Mouse (Mus musculus) heart, embryonic 10.5 days (tissue): Measurements from ENCODE around the gene Ccdc36. TPM values are rescaled to one million over a fixed set of nuclear protein-coding genes. Genes with fewer than 3 reads are reported as not detected.
A peak's percentile ranks its signal among the peaks of the same experiment; 100 is the strongest.

Source experiments
- DNase-seq: peaks from one replicate; pipeline ENCODE4 v3.0.0-alpha.2; 2017; ENCODE audit warnings: low spot score
- H3K27ac ChIP-seq: fragments of 300-500 bp; sonication (generic); 2 replicates; pipeline ENCODE4 v1.5.1; 2016; ENCODE audit warnings: mild to moderate bottlenecking
- H3K27me3 ChIP-seq: fragments of 300-500 bp; sonication (generic); 2 replicates; pipeline ENCODE4 v1.6.1; 2016; ENCODE audit warnings: mild to moderate bottlenecking; ENCODE audit not compliant: poor library complexity, insufficient read depth, severe bottlenecking
- H3K36me3 ChIP-seq: fragments of 300-500 bp; sonication (generic); 2 replicates; pipeline ENCODE4 v1.6.1; 2016; ENCODE audit warnings: mild to moderate bottlenecking, moderate library complexity
- H3K4me1 ChIP-seq: fragments of 300-500 bp; sonication (generic); 2 replicates; pipeline ENCODE4 v1.6.1; 2016; ENCODE audit warnings: mild to moderate bottlenecking
- H3K4me3 ChIP-seq: fragments of 300-500 bp; sonication (generic); 2 replicates; pipeline ENCODE4 v1.5.1; 2016; ENCODE audit warnings: mild to moderate bottlenecking, moderate library complexity
- H3K9me3 ChIP-seq: fragments of 300-500 bp; sonication (generic); 2 replicates; pipeline ENCODE4 v1.6.1; 2016; ENCODE audit warnings: mild to moderate bottlenecking, moderate library complexity
- WGBS: fragments of 180-500 bp; shearing (Covaris S2); methylation state at CpG from one replicate; pipeline ENCODE4 v1.1.7; 2016; 5-methylcytosine and 5-hydroxymethylcytosine counted together
- polyA plus RNA-seq: library from polyadenylated mRNA; unstranded; fragments of >200 nt; fragmentation: Nextera tagmentation; extraction: Ambion mirVana; gene quantifications from 2 replicates; pipeline ENCODE4 v1.2.1, GENCODE M21; 2016

Ccdc36 gene
- polyA plus RNA-seq, 1 experiment from 2014 or later = 1.1 TPM

DNA sequence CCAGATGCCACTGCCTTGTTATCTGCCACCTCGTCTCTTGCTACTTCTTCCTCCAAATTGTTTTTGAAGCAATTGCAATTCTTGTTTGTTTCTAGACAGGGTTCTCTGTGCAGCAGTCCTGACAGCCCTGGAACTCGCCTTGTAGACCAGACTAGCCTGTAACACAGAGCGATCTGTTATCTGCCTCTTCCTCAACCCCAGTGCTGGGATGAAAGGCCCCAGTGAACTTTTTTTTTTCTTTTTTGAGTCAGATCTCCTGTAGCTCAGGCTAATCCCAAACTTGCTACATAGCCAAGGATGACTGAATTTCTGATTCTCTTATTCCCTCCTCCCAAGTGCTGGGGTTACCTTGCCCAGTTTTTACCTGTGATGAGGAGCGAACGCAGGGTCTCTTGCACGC, 26.1 kb upstream of the Ccdc36 start:
- H3K27me3 ChIP-seq = no peaks in the 10 kb centered on the region
- no peak overlapping the region for H3K27ac ChIP-seq
- DNase-seq = no peak
- peaks cover 53% of the 10 kb centered on the region for H3K4me1 ChIP-seq
- peaks cover 3% of the 10 kb centered on the region; the same call in 1 of the 2 replicates for H3K36me3 ChIP-seq
- H3K9me3 ChIP-seq = no peaks in the 10 kb centered on the region
- no peak overlapping the region for H3K4me3 ChIP-seq
- WGBS = 78% methylated on average over 6 of the region's 6 CpGs

DNA sequence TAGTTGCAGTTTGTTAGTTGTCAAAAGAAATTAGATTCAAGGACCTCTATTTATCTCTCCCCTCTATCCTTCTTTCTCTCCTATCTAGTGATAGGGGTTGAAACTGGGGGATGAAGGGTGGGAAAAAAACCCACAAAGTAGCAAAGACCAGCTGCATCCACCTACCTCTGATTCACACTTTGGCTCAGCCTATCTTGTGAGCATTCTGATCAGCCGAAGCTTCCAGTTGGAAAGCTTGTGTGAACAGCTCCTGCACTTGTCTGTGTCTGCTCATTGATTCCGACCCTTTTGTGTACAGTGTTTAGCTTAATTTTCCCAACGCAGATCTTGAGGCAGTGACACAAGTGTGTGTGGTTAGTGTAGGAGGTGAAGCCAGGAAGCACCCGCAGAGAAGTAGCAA, 25.2 kb upstream of the Ccdc36 start:
- no peaks in the 10 kb centered on the region for H3K27me3 ChIP-seq
- H3K27ac ChIP-seq = peak overlapping the region; percentile 95
- no peak overlapping the region for H3K4me3 ChIP-seq
- H3K36me3 ChIP-seq = peaks cover 11% of the 10 kb centered on the region
- H3K9me3 ChIP-seq = no peaks in the 10 kb centered on the region
- peaks cover 63% of the 10 kb centered on the region for H3K4me1 ChIP-seq
- WGBS = 79% methylated on average over 4 of the region's 4 CpGs
- DNase-seq = no peak

GRCm38 (mm10) chr9:108452911-108453310, 24.6 kb upstream of the Ccdc36 start:
- peaks cover 17% of the 10 kb centered on the region for H3K36me3 ChIP-seq
- DNase-seq = no peak
- H3K27me3 ChIP-seq = no peaks in the 10 kb centered on the region
- H3K4me3 ChIP-seq = peak overlapping the region; percentile 74
- H3K9me3 ChIP-seq = no peaks in the 10 kb centered on the region
- peaks cover 64% of the 10 kb centered on the region for H3K4me1 ChIP-seq
- H3K27ac ChIP-seq = peak overlapping the region; percentile 95
- WGBS = 47% methylated on average over 6 of the region's 6 CpGs

DNA sequence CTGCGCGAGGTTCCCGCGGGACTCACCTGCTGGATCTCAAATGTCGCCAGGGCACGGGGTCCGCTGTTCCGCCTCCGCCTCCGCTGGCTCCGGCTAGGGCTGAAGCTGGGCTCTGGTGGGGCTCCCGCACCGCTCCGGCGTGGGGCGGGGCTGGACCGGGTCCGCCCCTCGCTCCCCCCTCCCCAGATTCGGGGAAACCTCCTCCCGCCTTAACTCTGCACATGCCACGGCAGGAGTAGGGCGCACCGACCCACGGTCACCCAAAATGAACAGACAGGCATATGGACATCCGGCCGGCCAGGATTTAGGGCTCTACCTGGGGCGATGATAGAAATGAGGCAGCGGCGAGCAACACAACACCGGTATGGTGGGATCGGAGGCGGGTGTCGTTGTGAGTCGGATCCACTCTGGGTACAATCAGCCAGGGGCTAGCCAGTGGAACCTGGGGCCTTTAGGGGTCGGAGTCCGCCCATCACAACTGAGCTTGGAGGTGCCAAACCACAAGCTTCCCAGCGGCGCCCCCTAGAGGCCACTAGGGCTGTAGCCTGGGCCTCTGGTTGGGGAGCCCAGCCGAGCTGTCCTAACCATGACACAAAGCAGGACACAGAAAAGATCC, 24.1 kb upstream of the Ccdc36 start:
- Histone ChIP-seq H3K36me3 (peaks cover 22% of the 10 kb centered on the region), H3K4me1 (peaks cover 64% of the 10 kb centered on the region), H3K9me3 (no peaks in the 10 kb centered on the region), H3K27ac (peak overlapping the region; percentile 95), H3K27me3 (no peaks in the 10 kb centered on the region), H3K4me3 (peak overlapping the region; percentile 74)
- under 1% methylated on average over 40 of the region's 40 CpGs for WGBS
- peak; percentile 96 for DNase-seq

DNA sequence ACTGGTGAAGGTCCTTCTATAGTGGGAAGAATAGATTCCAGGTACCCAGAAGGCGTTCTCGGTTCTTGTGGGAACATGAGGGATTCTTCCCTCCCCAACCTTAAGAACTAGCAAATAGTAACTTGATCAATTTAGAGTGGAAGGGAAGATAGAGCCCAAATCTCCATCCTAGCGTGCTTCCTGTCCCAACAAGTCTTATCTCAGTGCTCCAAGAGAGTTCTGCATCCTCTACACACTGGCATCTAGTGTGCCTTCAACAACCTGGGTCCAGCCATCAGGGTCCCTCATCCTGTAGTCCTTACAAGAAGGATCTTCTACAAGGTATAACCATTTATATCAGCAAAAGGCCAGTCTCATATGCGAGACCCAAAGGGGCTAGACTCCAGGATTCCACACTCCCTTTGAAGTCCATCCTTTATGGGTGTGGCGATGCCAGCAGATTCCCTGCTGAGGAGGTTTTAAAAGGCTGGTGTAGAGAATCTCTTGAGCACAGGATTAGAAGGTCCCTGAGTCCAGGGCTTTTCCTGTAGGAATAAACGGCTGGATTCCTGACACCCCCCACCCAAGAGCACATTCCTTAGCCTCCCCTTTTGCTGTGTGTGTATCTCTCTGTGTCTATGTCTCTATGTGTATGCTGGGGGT, 23.4 kb upstream of the Ccdc36 start:
- Histone ChIP-seq H3K4me1 (peaks cover 64% of the 10 kb centered on the region), H3K36me3 (peaks cover 23% of the 10 kb centered on the region), H3K4me3 (peak overlapping the region; percentile 74), H3K27me3 (no peaks in the 10 kb centered on the region), H3K27ac (peak overlapping the region; percentile 95), H3K9me3 (no peaks in the 10 kb centered on the region)
- WGBS = 38% methylated on average over 6 of the region's 6 CpGs
- DNase-seq = no peak

- Histone ChIP-seq H3K9me3 (no peaks in the 10 kb centered on the region), H3K4me3 (peak overlapping the region; percentile 74), H3K27ac (peak overlapping the region; percentile 95), H3K4me1 (peaks cover 61% of the 10 kb centered on the region), H3K36me3 (peaks cover 23% of the 10 kb centered on the region), H3K27me3 (no peaks in the 10 kb centered on the region)
- WGBS = 53% methylated on average over 6 of the region's 6 CpGs
- peak; percentile 84 for DNase-seq
Observed at GRCm38 (mm10) chr9:108451170-108451493, 22.8 kb upstream of the Ccdc36 start.

- peak overlapping the region; percentile 95 for H3K27ac ChIP-seq
- H3K9me3 ChIP-seq = no peaks in the 10 kb centered on the region
- H3K4me1 ChIP-seq = peaks cover 60% of the 10 kb centered on the region
- WGBS = 47% methylated on average over 21 of the region's 21 CpGs
- H3K27me3 ChIP-seq = no peaks in the 10 kb centered on the region
- peak overlapping the region; percentile 74 for H3K4me3 ChIP-seq
- DNase-seq = peak; percentile 93
- H3K36me3 ChIP-seq = peaks cover 23% of the 10 kb centered on the region
Observed at GRCm38 (mm10) chr9:108450292-108451169, 22.2 kb upstream of the Ccdc36 start.

DNA sequence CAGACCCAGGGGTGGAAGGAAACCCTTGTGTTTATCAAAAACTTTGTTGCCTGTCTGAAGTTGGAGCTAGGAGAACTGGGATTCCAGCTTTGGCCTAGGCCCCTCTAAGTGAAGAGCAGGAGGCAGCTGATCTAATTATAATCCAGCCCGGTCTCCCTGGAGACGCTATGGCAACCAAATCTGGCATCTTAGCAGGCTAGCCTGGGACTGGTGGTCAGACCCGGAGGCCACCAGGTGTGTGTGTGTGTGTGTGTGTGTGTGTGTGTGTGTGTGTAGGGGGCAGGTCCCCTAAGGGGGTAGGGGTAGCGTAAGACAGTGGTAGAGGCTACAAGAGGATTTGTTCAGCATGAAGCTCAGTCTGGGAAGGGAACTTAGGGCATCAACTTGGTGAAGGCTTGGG, 21.6 kb upstream of the Ccdc36 start:
- 38% methylated on average over 4 of the region's 4 CpGs for WGBS

DNA sequence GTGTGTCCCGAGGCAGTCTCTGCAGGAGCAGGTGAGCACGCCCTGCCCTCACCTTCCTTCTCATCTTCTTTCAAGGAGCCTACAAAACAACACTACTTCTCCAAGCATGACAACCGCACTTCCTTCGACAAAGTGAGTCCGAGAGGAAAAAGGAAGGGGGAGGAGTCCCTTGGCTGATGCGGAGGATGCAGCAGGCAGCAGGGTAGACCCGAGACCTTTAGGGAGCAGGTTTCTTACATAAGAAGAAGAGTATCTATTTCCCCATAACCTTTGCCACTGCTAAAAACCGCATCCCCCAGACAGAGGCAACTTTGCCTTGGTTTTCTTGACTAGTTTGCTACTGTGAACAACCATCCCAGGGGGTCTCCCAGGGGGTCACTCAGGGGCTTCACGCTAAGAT, 16.8 kb upstream of the Ccdc36 start:
- no peak for DNase-seq
- peaks cover 20% of the 10 kb centered on the region for H3K36me3 ChIP-seq
- H3K27me3 ChIP-seq = no peaks in the 10 kb centered on the region
- no peaks in the 10 kb centered on the region for H3K9me3 ChIP-seq
- H3K4me1 ChIP-seq = peaks cover 34% of the 10 kb centered on the region
- 55% methylated on average over 9 of the region's 9 CpGs for WGBS
- H3K4me3 ChIP-seq = no peak overlapping the region
- no peak overlapping the region for H3K27ac ChIP-seq

More for the DNA sequence above, 21.6 kb upstream of the Ccdc36 start:
- Histone ChIP-seq H3K4me3 (peak overlapping the region; percentile 74), H3K9me3 (no peaks in the 10 kb centered on the region), H3K27ac (peak overlapping the region; percentile 95), H3K27me3 (no peaks in the 10 kb centered on the region), H3K4me1 (peaks cover 59% of the 10 kb centered on the region), H3K36me3 (peaks cover 22% of the 10 kb centered on the region)
- peak; percentile 92 for DNase-seq

- H3K4me1 ChIP-seq = peaks cover 20% of the 10 kb centered on the region; the same call in 1 of the 2 replicates
- 75% methylated on average over 11 of the region's 11 CpGs for WGBS
- H3K36me3 ChIP-seq = no peaks in the 10 kb centered on the region
- H3K4me3 ChIP-seq = no peak overlapping the region
- no peak for DNase-seq
- no peaks in the 10 kb centered on the region for H3K9me3 ChIP-seq
- H3K27me3 ChIP-seq = no peaks in the 10 kb centered on the region
- H3K27ac ChIP-seq = no peak overlapping the region
Observed at GRCm38 (mm10) chr9:108441236-108441919, 13.1 kb upstream of the Ccdc36 start.

- 58% methylated on average over 5 of the region's 5 CpGs for WGBS
- peak overlapping the region; percentile 18 for H3K27ac ChIP-seq
- peaks cover 15% of the 10 kb centered on the region; the same call in 1 of the 2 replicates for H3K4me1 ChIP-seq
- peak; percentile 45 for DNase-seq
- H3K9me3 ChIP-seq = no peaks in the 10 kb centered on the region
- no peaks in the 10 kb centered on the region for H3K36me3 ChIP-seq
- H3K4me3 ChIP-seq = no peak overlapping the region
- H3K27me3 ChIP-seq = no peaks in the 10 kb centered on the region
Observed at GRCm38 (mm10) chr9:108440485-108440884, 12.2 kb upstream of the Ccdc36 start.

DNA sequence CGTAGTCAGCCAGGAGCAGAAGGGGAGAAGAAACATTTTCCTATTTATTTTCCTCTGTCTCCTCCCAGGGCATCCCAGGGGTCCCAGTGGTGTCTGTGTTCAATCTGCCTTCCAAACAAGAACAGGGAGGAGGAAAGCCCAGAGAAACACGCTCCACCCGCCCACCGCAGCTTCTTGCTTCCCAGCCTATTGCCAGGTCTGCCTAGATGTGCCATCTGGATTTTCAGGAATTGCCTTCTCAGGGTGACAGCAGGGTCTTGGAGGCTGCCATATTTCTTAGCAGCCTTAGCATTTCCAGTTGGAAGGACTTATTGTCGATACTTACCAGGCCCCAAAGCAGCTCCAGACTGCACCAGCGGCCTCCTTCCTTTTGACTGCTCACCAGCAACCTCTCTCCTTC, 10.9 kb upstream of the Ccdc36 start:
- WGBS = 84% methylated on average over 6 of the region's 6 CpGs
- no peak overlapping the region for H3K27ac ChIP-seq
- H3K27me3 ChIP-seq = no peaks in the 10 kb centered on the region
- H3K36me3 ChIP-seq = no peaks in the 10 kb centered on the region
- no peak overlapping the region for H3K4me3 ChIP-seq
- peaks cover 14% of the 10 kb centered on the region; the same call in 1 of the 2 replicates for H3K4me1 ChIP-seq
- DNase-seq = no peak
- H3K9me3 ChIP-seq = no peaks in the 10 kb centered on the region
